Mouse (Mus musculus) C2C12 (cell line): Measurements from ENCODE around the gene Os9.

Experiments used
- CTCF ChIP-seq: IDR thresholded peaks from one replicate; pipeline ENCODE4 v1.5.1; 2011; ENCODE audit not compliant: control insufficient read depth, insufficient read depth, insufficient read length
- USF1 ChIP-seq: IDR thresholded peaks from one replicate; pipeline ENCODE4 v1.6.1; 2011; ENCODE audit warnings: low read depth, mild to moderate bottlenecking, control low read depth, moderate library complexity

- no peak for TF ChIP-seq USF1
- no peak for TF ChIP-seq CTCF
These were observed 45.9 kb downstream of the Os9 start, which contains the start of gene Agap2 for GRCm38 (mm10) chr10:127075080-127075479.
